Mouse (Mus musculus): ENCODE results near the gene Pcbp3.

GRCm38 (mm10) chr10:76961156-76961555, 531 bp downstream of the Pcbp3 start:
- no peak for TF ChIP-seq POLR2A (IDR thresholded peaks at IDR 0.05; ENCODE audit: insufficient read depth, low read depth, low read length)
- TF ChIP-seq EP300 (IDR thresholded peaks at IDR 0.05; ENCODE audit: insufficient read depth, low read depth, low read length), result no peak

All from heart, adult 2 months (tissue).